Mouse (Mus musculus): Measurements from ENCODE around the gene Ccdc144b.
A peak's percentile ranks its signal among the peaks of the same experiment; 100 is the strongest.

Ccdc144b gene

GRCm38 (mm10) chr3:36053447-36053846, at the start of gene Ccdc144b:
Gene Ccdc144b, minus strand, starts transcription at chr3:36053547.
- no peak for DNase-seq (ENCODE audit: low read depth, low spot score)

- no peak for DNase-seq (ENCODE audit: low read depth, low spot score)
Measured at GRCm38 (mm10) chr3:36095371-36095770, 42.0 kb upstream of the Ccdc144b start.

GRCm38 (mm10) chr3:36087591-36087990, 34.2 kb upstream of the Ccdc144b start:
- DNase-seq (ENCODE audit: low read depth, low spot score), result no peak

DNA sequence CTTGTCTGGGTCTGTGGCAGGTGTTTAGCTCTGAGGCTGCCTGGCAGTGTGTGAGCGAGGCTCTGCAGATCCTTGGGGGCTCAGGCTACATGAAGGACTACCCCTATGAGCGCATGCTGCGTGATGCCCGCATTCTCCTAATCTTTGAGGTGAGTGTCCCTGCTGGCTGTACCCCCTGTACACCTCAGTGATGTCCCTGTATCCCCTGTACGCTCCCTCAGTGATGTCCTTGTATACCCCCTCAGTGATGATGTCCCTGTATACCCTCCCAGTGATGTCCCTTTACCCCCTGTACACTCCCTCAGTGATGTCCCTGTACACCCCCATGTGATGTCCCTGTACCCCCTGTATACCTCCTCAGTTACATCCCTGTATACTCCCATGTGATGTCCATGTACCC, 32.0 kb upstream of the Ccdc144b start:
- no peak for DNase-seq (ENCODE audit: low read depth, low spot score)

DNA sequence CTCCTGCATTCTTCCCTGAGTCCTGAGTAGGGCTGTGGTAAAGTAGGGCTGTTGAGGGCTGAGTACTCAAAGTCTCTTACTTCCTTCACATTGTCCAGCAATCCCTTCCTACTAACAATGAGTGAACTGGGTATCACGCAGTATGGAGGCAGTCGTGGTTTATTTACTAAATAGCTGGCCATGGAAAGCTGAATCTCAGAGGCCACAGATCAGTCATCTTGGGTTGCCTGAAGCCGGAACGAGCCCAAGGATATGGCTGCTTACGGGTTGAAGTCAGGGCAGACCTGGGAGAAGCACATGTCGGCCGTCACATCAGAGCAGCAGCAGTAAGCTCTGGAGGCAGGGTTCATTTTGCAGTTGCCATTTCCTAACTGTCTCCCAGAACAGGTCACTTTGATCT, 30.0 kb upstream of the Ccdc144b start:
- DNase-seq (ENCODE audit: low read depth, low spot score), result no peak

- DNase-seq (ENCODE audit: low read depth, low spot score), result no peak
Measured at GRCm38 (mm10) chr3:36082843-36083242, 29.5 kb upstream of the Ccdc144b start.

DNA sequence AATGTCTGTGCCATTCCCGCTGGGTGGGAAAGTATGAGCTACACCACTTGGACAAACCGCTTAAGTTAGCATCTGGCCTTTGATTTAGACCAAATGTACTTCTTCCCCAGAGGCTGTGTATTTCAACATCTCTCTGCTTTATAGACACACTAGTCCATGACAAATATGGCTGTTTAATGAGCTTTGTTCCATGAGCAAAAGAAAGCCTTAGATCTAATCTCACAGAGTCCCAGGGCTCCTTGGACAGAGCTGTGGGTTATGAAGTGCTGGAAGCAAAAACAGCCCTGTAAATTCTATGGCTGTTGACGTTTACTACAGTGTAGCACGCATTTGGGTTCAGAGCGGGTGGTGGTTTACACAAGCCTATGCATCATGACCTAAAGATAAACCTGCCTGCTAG, 27.4 kb upstream of the Ccdc144b start:
- DNase-seq (ENCODE audit: low read depth, low spot score), result no peak

- DNase-seq (ENCODE audit: low read depth, low spot score), result no peak
Measured at GRCm38 (mm10) chr3:36079886-36080285, 26.5 kb upstream of the Ccdc144b start.

DNA sequence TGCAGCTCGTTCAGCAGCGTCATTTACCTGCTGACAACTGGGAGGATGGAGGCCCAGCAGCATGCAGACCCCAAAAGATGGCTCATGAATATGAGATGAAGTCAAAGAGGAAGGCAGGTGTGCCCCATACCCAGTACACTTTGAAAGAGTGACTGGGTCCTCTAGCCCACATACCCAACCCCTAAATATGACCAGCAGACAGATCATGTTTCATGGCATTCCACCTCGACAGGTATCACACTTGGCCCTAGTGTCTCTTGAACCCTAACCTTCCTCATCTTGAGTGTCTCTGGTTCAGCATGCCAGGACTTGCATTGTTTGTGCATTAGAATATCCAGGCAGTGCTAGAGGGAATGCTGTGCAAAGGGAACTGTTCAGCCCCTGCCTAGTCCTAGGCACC, 24.0 kb upstream of the Ccdc144b start:
- DNase-seq (ENCODE audit: low read depth, low spot score), result no peak

GRCm38 (mm10) chr3:36075466-36075865, 22.1 kb upstream of the Ccdc144b start:
- DNase-seq (ENCODE audit: low read depth, low spot score), result no peak

DNA sequence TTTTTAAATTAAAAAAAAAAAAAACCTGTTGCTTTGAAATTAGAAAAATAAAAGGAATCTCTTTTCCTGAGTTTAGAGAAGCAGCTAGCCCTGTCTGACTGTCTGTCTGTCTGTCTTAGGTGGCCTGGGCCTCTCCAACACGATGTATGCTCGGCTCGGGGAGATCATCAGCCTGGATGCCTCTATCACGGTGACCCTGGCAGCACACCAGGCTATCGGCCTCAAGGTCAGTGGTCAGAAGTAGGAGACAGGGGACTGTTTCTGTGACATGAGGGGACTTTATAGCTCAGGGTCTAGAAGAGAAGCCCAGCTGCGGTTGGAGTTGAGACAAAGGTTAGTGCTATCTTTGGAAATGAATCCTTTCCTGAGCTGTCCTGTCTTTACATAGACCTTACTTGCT, 20.9 kb upstream of the Ccdc144b start:
- DNase-seq (ENCODE audit: low read depth, low spot score), result no peak

GRCm38 (mm10) chr3:36071047-36071446, 17.7 kb upstream of the Ccdc144b start:
- DNase-seq (ENCODE audit: low read depth, low spot score), result no peak

GRCm38 (mm10) chr3:36070436-36070835, 17.1 kb upstream of the Ccdc144b start:
- DNase-seq (ENCODE audit: low read depth, low spot score), result no peak

DNA sequence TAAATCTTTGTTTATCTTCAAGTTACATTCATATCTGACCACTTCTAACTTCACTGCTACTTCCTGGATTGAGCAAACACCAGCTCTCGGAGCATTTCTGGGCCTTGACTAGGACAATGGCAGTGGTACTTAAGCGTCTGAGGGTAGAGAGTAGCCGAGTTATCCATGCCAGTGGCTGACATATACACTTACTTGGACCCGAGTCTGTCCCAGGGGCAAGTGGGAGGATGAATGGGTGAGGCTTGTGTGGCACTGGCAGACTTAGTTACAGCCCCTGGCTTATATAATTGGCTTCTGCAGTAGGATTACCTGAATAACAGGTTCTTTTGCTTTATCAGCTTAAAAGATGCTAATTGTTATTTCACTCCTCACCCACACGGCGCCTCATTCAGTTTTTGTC, 14.4 kb upstream of the Ccdc144b start:
- no peak for DNase-seq (ENCODE audit: low read depth, low spot score)

- peak; percentile 96 for DNase-seq (ENCODE audit: low read depth, low spot score)
Measured at GRCm38 (mm10) chr3:36065843-36066651, 12.7 kb upstream of the Ccdc144b start, which contains the start of gene Acad9. Gene Acad9, plus strand, starts transcription at chr3:36065979.

GRCm38 (mm10) chr3:36065166-36065565, 11.8 kb upstream of the Ccdc144b start:
- peak; percentile 14 for DNase-seq (ENCODE audit: low read depth, low spot score)

DNA sequence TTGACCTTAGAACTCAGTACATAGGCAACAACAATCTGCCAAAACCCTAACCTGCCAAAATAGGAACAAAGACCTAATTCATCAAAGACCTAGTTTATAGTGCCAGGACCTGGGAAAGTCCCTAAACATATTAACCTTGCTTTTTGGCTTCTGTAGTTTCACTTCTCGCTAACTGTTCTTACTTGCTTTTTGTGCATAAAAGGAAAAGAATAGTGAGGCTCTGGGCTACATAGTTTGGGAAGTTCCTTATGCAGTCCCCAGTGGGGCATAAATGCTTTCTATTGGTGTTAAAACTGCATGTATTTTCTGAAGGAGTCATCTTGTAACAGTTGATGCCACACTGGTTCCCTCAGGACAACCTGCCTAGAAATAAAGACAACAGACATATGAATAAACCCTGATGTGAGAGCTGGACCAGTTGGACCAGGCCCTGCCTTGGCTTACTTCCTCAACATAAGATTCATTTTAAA, 11.3 kb upstream of the Ccdc144b start:
- DNase-seq (ENCODE audit: low read depth, low spot score), result peak; percentile 53

DNA sequence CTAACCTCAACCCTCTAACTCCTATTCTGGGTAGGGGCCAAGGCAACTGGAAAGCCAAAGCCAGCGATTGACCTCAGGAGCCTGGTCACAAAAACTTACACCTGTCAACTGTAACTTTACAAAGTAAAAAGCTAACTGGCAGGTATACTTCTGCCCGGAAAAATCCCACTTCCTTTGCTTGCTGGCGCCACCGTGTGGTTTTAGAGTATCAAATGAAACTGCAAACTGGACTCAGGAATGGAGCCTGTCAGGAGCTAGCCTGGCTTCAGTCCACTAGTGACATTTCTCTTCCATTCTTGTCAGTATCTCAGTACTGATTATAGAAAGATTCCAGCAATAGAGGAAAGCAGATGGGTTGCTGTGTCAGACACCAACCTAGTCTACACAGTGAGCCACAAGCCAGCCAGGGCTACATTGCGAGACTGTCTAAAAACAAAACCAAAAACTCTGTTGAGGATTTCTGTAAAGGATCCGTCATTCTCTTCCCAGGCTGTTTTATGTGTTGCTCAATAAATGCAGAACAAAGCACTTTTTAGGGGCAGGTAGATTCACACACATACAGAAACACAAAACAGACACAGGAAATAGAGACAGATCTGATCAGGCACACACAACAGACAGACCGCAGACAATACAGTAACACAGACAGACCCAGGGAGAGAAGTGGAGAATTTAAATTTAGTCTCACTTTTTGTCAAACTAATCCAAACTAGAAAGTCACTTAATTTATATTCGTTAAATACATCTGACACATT, 6.9 kb upstream of the Ccdc144b start:
- DNase-seq (ENCODE audit: low read depth, low spot score), result peak; percentile 85

DNA sequence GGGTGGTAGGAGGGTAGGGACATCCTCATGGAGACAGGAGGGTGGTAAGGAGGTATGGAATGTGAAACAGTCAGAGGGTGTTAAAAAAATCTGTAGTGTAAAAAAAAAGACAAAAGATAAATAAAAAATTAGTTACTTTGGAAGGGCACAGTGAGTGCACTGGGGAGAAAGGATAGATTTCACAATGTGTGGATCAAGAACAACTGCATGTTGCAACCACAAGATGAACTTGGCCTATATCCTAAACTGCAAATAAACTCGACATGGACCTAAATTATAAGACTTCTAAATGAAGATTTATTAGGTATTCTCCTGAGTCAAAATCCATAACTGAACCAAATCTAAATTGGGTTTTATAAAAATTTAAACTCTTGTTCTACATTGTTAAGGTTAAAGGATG, 4.2 kb downstream of the Ccdc144b start:
- DNase-seq (ENCODE audit: low read depth, low spot score), result no peak

DNA sequence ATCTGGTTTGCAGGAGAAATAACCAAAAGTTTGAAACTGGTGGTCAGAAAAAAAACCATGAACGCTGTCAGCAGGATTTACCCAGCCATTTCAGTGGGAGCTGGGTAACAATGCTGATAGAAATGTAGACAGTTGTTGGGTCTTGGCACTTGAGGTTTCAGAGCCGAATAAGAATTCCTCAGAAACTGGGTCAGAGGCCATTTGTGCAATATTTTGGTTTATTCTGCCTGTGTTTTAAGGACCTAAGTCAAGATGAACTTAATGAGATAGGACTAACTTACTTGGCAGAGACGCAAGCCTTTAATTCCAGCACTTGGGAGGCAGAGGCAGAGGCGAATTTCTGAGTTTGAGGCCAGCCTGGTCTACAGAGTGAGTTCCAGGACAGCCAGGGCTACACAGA, 8.3 kb downstream of the Ccdc144b start:
- DNase-seq (ENCODE audit: low read depth, low spot score), result no peak

- no peak for DNase-seq (ENCODE audit: low read depth, low spot score)
Measured at GRCm38 (mm10) chr3:36044520-36044919, 8.8 kb downstream of the Ccdc144b start.

GRCm38 (mm10) chr3:36031740-36032510, 21.4 kb downstream of the Ccdc144b start:
- no peak for DNase-seq (ENCODE audit: low read depth, low spot score)
